Mouse (Mus musculus) embryonic facial prominence, embryonic 11.5 days (tissue): ENCODE results near the gene Clcn6. TPM values are rescaled to one million over a fixed set of nuclear protein-coding genes. Genes with fewer than 3 reads are reported as not detected.
"Not testable (repeated sequence)": the region's sequence is repeated elsewhere in the genome, so short reads cannot be mapped to it uniquely, and the experiment has no call there.

Experiments used
- ATAC-seq: fragments of 200-750 bp; cut with Nextera tagmentation; replicated peaks from 2 replicates; pipeline ENCODE4 v1.8.0; 2017; ENCODE audit warnings: low read depth; ENCODE audit not compliant: insufficient number of reproducible peaks, low FRiP score, low TSS enrichment
- DNase-seq: peaks from one replicate; pipeline ENCODE4 v3.0.0-alpha.2; 2015; ENCODE audit warnings: low spot score
- H3K27ac ChIP-seq: fragments of 300-500 bp; sonication (generic); replicated peaks from 2 replicates; pipeline ENCODE4 v1.5.1; 2014; ENCODE audit warnings: mild to moderate bottlenecking, low read depth, low read length, control low read depth
- H3K27me3 ChIP-seq: fragments of 300-500 bp; sonication (generic); 2 replicates; pipeline ENCODE4 v1.6.1; 2014; ENCODE audit warnings: mild to moderate bottlenecking, low read length, moderate library complexity, mixed read lengths; ENCODE audit not compliant: control insufficient read depth, insufficient read depth
- H3K36me3 ChIP-seq: fragments of 300-500 bp; sonication (generic); replicated peaks from 2 replicates; pipeline ENCODE4 v1.6.1; 2014; ENCODE audit warnings: low read depth, mild to moderate bottlenecking, low read length, moderate library complexity, mixed read lengths; ENCODE audit not compliant: control insufficient read depth, insufficient read depth
- H3K4me1 ChIP-seq: fragments of 300-500 bp; sonication (generic); 2 replicates; pipeline ENCODE4 v1.6.1; 2014; ENCODE audit warnings: low read length, mixed read lengths; ENCODE audit not compliant: control insufficient read depth, insufficient read depth
- H3K4me2 ChIP-seq: fragments of 300-500 bp; sonication (generic); 2 replicates; pipeline ENCODE4 v1.6.1; 2014; ENCODE audit warnings: low read depth, mild to moderate bottlenecking, control low read depth, low read length, moderate library complexity
- H3K4me3 ChIP-seq: fragments of 300-500 bp; sonication (generic); 2 replicates; pipeline ENCODE4 v1.5.1; 2014; ENCODE audit warnings: low read depth, low read length, control low read depth
- H3K9ac ChIP-seq: fragments of 300-500 bp; sonication (generic); replicated peaks from 2 replicates; pipeline ENCODE4 v1.6.1; 2014; ENCODE audit warnings: mild to moderate bottlenecking, control low read depth, low read length
- H3K9me3 ChIP-seq: fragments of 300-500 bp; sonication (generic); replicated peaks from 2 replicates; pipeline ENCODE4 v1.6.1; 2016; ENCODE audit warnings: mild to moderate bottlenecking, low read length, inconsistent platforms, mixed read lengths; ENCODE audit not compliant: control insufficient read depth
- WGBS: fragments of 180-500 bp; shearing (Covaris S2); extraction: QIAGEN DNeasy Blood & Tissue Kit; methylation state at CpG from one replicate; pipeline ENCODE4 v1.1.7; 2014; 5-methylcytosine and 5-hydroxymethylcytosine counted together
- polyA plus RNA-seq: library from polyadenylated mRNA; unstranded; fragments of >200 nt; fragmentation: Nextera tagmentation; extraction: Ambion mirVana; gene quantifications from 2 replicates; pipeline ENCODE4 v1.2.1, GENCODE M21; 2014

Gene Clcn6
- polyA plus RNA-seq, 1 experiment from 2014 or later, result 8.9 TPM

DNA sequence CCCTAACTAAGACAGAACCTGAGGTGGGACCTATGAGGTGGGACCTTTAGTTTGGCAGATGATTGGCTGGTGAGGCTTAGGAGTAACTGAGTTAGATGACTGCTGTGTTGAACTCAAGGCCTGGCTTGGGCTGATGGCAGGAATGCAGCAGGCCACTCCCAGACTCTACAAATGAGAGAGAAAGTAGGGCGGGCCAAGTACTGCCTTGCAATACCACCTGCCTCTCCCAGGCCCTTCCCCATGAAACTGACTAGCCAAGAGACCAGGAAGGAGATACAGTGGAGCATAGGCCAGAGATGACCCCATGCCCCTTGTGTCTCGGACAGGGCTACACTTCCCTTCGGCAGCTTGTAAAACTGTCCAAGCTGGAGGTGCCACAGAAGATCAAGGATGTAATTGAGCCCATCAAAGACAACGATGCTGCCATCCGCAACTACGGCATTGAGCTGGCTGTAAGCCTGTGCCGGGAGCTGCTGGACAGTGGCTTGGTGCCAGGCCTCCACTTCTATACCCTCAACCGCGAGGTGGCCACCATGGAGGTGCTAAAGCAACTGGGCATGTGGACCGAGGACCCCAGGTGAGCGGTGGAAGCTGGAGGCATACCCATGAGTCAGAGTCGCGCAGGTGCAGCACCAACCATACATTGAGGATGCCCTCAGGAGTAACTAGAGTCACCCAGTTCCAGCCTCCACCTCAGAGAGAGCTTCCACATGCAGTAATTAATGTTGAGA, 12.6 kb upstream of the Clcn6 start:
- Histone ChIP-seq H3K36me3 (peaks cover 7% of the 10 kb centered on the region), H3K4me3 (no peak overlapping the region), H3K27ac (no peak overlapping the region), H3K27me3 (no peaks in the 10 kb centered on the region), H3K9me3 (no peaks in the 10 kb centered on the region), H3K4me1 (no peaks in the 10 kb centered on the region), H3K9ac (no peak overlapping the region), H3K4me2 (no peak overlapping the region)
- DNase-seq (no peak), ATAC-seq (no peak)
- WGBS, result 96% methylated on average over 13 of the region's 13 CpGs

DNA sequence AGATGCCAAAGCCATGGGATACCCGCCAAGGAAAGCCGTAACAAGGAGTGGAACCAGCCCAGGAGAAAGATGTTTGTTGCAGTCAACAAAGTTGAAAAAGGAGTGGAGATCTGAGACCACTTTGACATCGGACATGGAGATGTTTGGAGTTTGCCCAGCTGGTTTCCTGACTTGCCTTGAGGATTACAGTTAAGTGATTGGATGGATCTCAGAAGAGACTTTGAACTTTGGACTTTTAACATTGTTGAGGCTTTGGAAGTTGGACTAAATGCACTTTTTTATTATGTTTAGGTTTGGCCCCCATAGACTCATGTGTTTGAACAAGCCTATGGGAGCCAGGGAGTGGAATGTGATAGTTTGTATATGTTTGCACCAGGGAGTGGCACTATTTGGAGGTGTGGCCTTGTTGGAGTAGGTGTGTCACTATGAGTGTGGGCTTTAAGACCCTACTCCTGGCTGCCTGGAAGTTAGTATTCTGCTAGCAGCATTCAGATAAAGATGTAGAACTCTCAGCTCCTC, 11.8 kb upstream of the Clcn6 start:
- not testable (repeated sequence) for H3K4me3 ChIP-seq, H3K36me3 ChIP-seq, H3K27me3 ChIP-seq, H3K4me1 ChIP-seq, H3K4me2 ChIP-seq, ATAC-seq, H3K9me3 ChIP-seq, DNase-seq, H3K27ac ChIP-seq, H3K9ac ChIP-seq
- 95% methylated on average over 3 of the region's 3 CpGs for WGBS

DNA sequence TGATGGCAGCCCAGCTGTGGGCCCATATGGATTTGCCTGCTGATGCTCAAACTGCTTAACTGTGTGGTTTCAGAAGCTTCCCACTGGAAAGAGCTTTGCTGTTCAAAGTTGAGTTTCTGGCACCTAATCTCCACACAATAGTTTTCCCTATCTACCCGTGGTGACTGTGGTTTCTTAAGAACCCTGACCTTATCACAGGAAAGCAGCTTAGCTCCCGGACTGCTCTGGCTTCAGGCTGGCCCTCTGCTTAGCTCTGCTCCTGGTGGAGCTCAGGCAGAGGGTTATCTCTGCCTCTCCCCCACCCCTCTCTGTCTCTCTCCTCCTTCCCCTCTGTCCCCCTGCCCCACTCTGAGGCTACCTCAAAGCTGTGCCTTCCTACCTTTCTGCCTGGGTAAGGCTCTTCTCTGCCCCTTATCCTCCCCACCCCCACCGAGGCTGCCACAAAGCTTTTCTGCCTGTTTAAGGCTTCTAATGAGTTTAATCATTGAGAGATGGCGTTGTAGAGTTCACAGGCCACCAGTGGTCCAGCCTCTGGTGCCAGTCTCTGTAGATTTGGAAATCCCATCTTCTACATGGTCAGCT, 7.9 kb upstream of the Clcn6 start:
- Histone ChIP-seq H3K4me1 (no peaks in the 10 kb centered on the region), H3K27ac (no peak overlapping the region), H3K9ac (no peak overlapping the region), H3K4me2 (no peak overlapping the region), H3K27me3 (no peaks in the 10 kb centered on the region), H3K9me3 (no peaks in the 10 kb centered on the region), H3K36me3 (no peaks in the 10 kb centered on the region; the same call in 1 of the 2 replicates), H3K4me3 (no peak overlapping the region)
- no peak for ATAC-seq
- 67% methylated on average over 4 of the region's 4 CpGs for WGBS
- DNase-seq, result no peak

DNA sequence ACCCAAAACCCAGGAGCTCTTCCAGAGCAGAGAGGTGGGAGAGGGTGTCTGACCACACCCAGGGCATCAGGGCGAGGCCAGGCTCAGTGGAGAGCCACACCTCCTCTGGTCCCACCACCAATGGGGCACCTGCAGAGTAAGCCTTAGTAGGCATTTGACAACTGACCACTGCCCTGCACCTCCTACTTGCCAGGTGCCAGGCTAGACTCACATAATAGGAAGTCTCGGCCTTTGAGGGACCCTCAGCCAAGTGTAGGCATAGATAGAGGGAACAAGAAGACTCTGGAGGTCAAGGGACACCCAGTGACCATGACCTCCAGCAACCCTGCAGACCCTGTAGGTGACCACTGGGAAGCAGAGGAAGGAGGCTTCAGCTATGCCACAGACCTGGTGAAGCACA, 5.5 kb upstream of the Clcn6 start:
- Histone ChIP-seq H3K36me3 (no peaks in the 10 kb centered on the region), H3K9me3 (no peaks in the 10 kb centered on the region), H3K4me1 (no peaks in the 10 kb centered on the region), H3K4me3 (no peak overlapping the region), H3K27ac (no peak overlapping the region), H3K4me2 (no peak overlapping the region), H3K9ac (no peak overlapping the region), H3K27me3 (no peaks in the 10 kb centered on the region)
- WGBS, result 89% methylated on average over 2 of the region's 2 CpGs
- no peak for ATAC-seq
- DNase-seq, result no peak

DNA sequence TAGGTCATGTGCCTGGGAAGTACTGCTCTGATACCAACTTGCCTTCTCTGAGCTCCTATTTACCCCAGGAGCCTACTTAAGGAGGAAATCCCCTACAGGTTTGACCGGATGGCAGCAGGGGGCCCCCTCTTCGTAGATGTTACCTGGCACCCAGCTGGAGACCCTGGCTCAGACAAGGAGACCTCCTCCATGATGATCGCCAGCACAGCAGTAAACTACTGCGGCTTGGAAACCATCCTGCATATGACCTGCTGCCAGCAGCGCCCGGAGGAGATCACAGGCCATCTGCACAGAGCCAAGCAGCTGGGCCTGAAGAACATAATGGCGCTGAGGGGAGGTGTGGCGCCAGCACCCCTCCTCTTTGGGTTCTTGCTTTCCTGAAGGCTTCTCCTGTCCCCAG, 4.7 kb upstream of the Clcn6 start:
- ATAC-seq, H3K9me3 ChIP-seq, H3K4me1 ChIP-seq, H3K36me3 ChIP-seq, H3K9ac ChIP-seq, DNase-seq, H3K4me3 ChIP-seq, H3K27me3 ChIP-seq, H3K27ac ChIP-seq, H3K4me2 ChIP-seq: not testable (repeated sequence)
- WGBS, result 85% methylated on average over 7 of the region's 8 CpGs

DNA sequence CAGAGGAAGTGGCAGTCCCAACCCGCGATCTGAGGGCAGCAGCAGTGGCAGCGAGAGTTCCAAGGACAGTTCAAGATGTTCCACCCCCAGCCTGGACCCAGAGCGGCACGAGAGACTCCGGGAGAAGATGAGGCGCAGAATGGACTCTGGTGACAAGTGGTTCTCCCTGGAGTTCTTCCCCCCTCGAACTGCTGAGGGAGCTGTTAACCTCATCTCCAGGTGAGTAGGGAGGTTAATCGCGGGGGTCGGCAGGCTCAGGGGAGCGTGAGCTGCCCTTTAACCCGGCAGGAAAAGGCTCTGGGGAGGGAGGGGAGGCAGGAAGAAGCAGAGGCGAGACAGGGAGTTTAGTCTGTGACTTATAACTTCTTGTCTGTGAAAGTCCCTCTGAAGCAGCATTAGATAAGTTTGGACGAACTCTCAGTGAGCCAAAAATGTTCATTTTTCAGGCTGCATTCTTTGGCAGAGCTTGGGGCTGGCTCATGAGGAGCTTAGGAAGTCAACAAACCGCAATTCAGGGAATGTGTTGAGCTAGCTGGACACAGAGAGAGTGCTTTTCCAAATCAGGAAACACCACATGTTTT, 3.1 kb upstream of the Clcn6 start:
- Histone ChIP-seq H3K36me3 (no peaks in the 10 kb centered on the region), H3K4me3 (peak overlapping the region; percentile 47), H3K4me2 (peak overlapping the region; percentile 65), H3K27me3 (no peaks in the 10 kb centered on the region), H3K4me1 (no peaks in the 10 kb centered on the region), H3K9ac (peak overlapping the region; percentile 60), H3K27ac (peak overlapping the region; percentile 62; the same call in 1 of the 2 replicates), H3K9me3 (no peaks in the 10 kb centered on the region)
- WGBS, result 4% methylated on average over 16 of the region's 16 CpGs
- DNase-seq (peak; percentile 21), ATAC-seq (no peak)

DNA sequence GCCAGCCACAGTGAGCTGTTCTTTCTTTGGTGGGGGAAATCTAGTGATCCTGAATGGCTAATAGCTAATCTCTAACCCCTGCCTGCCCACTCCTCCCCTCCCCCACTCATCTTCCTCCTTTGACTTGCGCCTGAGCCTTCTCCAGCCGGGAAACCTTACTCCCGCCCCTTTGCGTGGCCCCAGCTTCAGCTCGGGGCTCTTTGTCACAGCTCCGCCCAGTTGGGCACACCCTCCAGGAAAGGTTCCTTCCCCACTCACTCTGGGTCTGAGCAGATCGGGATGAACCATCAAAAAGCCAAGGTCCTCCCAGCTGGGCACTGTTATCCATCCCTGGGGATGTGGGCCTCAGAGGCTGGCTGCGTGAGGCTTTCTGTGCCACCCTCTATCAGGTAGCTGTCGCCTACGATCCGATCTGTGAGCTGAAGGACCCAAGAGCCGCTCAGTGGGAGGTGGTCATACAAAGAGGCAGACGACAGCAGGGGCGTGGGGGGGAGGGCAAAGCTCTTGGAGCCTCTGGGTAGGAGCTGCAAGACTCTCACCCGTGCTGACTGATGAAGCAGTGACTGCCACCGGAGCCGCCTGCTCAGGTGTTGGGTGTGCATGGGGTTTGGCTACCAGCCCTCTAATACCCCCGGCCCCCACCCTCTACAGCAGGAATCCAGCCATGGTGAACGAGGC, 2.5 kb upstream of the Clcn6 start:
- Histone ChIP-seq H3K27me3 (no peaks in the 10 kb centered on the region), H3K9ac (peak overlapping the region; percentile 60), H3K36me3 (no peaks in the 10 kb centered on the region), H3K4me1 (no peaks in the 10 kb centered on the region), H3K4me2 (peak overlapping the region; percentile 65), H3K4me3 (peak overlapping the region; percentile 47), H3K9me3 (no peaks in the 10 kb centered on the region), H3K27ac (peak overlapping the region; percentile 69)
- 1% methylated on average over 19 of the region's 19 CpGs for WGBS
- ATAC-seq (peak; percentile 66), DNase-seq (peak; percentile 85)
